Mouse (Mus musculus): ENCODE measurements around the gene Kcnab1.

DNA sequence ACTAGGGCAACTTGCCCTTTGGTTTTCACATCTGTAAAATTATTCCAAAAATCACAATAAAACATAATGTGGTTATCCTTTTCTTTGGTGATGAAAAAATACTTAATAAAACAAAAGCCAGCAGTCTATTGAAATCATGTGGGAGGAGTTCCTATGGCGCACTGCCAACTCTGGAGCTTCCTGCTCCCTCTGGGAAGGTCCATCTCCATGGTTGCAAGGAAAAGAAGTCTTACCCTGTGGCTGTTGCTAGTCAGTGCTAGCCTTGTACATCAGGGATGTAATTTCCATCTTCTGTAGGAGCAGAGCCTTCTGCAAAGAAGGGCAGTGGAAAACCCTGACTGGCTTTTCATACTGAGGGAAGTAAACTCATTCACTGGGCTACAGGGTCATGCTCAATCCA is 254.3 kb downstream of the Kcnab1 start:
- TF ChIP-seq POLR2A (IDR thresholded peaks at IDR 0.05; ENCODE audit: low read depth, low read length) (no peak), CTCF (IDR thresholded peaks at IDR 0.05; ENCODE audit: extremely low read depth, insufficient read length, insufficient replicate concordance, low read depth, low read length) (no peak)
